Mouse (Mus musculus) liver, embryonic 11.5 days (tissue): ENCODE results near the gene Xrcc4. TPM values are rescaled to one million over a fixed set of nuclear protein-coding genes. Genes with fewer than 3 reads are reported as not detected.
A peak's percentile ranks its signal among the peaks of the same experiment; 100 is the strongest.

Experiments used
- ATAC-seq: fragments of 200-750 bp; cut with Nextera tagmentation; replicated peaks from 2 replicates; pipeline ENCODE4 v1.8.0; 2017; ENCODE audit warnings: moderate number of reproducible peaks, mild to moderate bottlenecking, moderate TSS enrichment, moderate library complexity; ENCODE audit not compliant: low FRiP score
- DNase-seq: peaks from one replicate; pipeline ENCODE4 v3.0.0-alpha.2; 2017; ENCODE audit warnings: low spot score
- H3K27ac ChIP-seq: fragments of 300-500 bp; sonication (generic); 2 replicates; pipeline ENCODE4 v1.5.1; 2014; ENCODE audit warnings: mild to moderate bottlenecking, low read depth, low read length, control low read depth
- H3K27me3 ChIP-seq: fragments of 300-500 bp; sonication (generic); replicated peaks from 2 replicates; pipeline ENCODE4 v1.6.1; 2014; ENCODE audit warnings: low read length, mixed read lengths; ENCODE audit not compliant: control insufficient read depth, insufficient read depth
- H3K36me3 ChIP-seq: fragments of 300-500 bp; sonication (generic); 2 replicates; pipeline ENCODE4 v1.6.1; 2014; ENCODE audit warnings: mild to moderate bottlenecking, low read length, moderate library complexity, mixed read lengths; ENCODE audit not compliant: control insufficient read depth, insufficient read depth
- H3K4me1 ChIP-seq: fragments of 300-500 bp; sonication (generic); replicated peaks from 2 replicates; pipeline ENCODE4 v1.6.1; 2014; ENCODE audit warnings: low read length, mixed read lengths; ENCODE audit not compliant: control insufficient read depth, insufficient read depth
- H3K4me2 ChIP-seq: fragments of 300-500 bp; sonication (generic); 2 replicates; pipeline ENCODE4 v1.6.1; 2014; ENCODE audit warnings: mild to moderate bottlenecking, control low read depth, moderate library complexity
- H3K4me3 ChIP-seq: fragments of 300-500 bp; sonication (generic); 2 replicates; pipeline ENCODE4 v1.5.1; 2014; ENCODE audit warnings: low read depth, low read length, control low read depth
- H3K9ac ChIP-seq: fragments of 300-500 bp; sonication (generic); 2 replicates; pipeline ENCODE4 v1.6.1; 2014; ENCODE audit warnings: low read depth, low read length, control low read depth
- H3K9me3 ChIP-seq: fragments of 300-500 bp; sonication (generic); 2 replicates; pipeline ENCODE4 v1.6.1; 2016; ENCODE audit warnings: low read length, inconsistent platforms, mixed read lengths; ENCODE audit not compliant: control insufficient read depth
- WGBS: fragments of 180-500 bp; shearing (Covaris S2); extraction: QIAGEN DNeasy Blood & Tissue Kit; methylation state at CpG from one replicate; pipeline ENCODE4 v1.1.7; 2014; 5-methylcytosine and 5-hydroxymethylcytosine counted together
- polyA plus RNA-seq: library from polyadenylated mRNA; unstranded; fragments of >200 nt; fragmentation: Nextera tagmentation; extraction: Ambion mirVana; gene quantifications from 2 replicates; pipeline ENCODE4 v1.2.1, GENCODE M21; 2014

Xrcc4 gene
- polyA plus RNA-seq, 1 experiment from 2014 or later: 12.6 TPM

GRCm38 (mm10) chr13:90009786-90010185 lies 79.6 kb downstream of the Xrcc4 start:
- no peaks in the 10 kb centered on the region for H3K9me3 ChIP-seq
- H3K9ac ChIP-seq: no peak overlapping the region
- no peak for DNase-seq
- no peak for ATAC-seq
- H3K4me2 ChIP-seq: no peak overlapping the region
- no peak overlapping the region for H3K4me3 ChIP-seq
- H3K4me1 ChIP-seq: peaks cover 4% of the 10 kb centered on the region; the same call in 1 of the 2 replicates
- H3K36me3 ChIP-seq: no peaks in the 10 kb centered on the region
- no peaks in the 10 kb centered on the region for H3K27me3 ChIP-seq
- no peak overlapping the region for H3K27ac ChIP-seq

GRCm38 (mm10) chr13:90005561-90005960 lies 83.8 kb downstream of the Xrcc4 start:
- 88% methylated on average over 1 of the region's 1 CpGs for WGBS
- H3K9ac ChIP-seq: no peak overlapping the region
- no peak overlapping the region for H3K27ac ChIP-seq
- no peaks in the 10 kb centered on the region for H3K9me3 ChIP-seq
- ATAC-seq: no peak
- H3K4me3 ChIP-seq: no peak overlapping the region
- DNase-seq: no peak
- H3K27me3 ChIP-seq: no peaks in the 10 kb centered on the region
- no peak overlapping the region for H3K4me2 ChIP-seq
- no peaks in the 10 kb centered on the region for H3K36me3 ChIP-seq
- no peaks in the 10 kb centered on the region; the same call in 1 of the 2 replicates for H3K4me1 ChIP-seq

DNA sequence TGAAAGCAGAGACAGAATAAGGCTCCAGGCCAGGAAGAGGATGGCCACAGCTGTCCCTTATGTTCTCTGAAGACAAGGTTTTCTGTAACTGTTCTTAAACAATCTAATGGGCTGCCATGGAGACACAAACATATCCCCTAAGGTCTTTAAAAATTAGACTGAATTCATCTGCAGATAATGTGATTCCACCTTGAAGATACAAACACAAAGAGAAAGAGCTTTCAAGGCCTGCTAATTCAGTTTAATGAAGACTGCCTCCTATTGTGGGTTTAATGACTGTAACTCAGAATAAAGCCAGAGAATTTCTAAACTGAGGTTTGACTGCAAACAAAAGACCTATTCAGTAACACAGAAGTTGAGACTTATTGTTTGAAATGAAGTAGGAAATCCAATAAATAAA lies 91.9 kb downstream of the Xrcc4 start:
- Histone ChIP-seq H3K36me3 (no peaks in the 10 kb centered on the region), H3K4me3 (no peak overlapping the region), H3K27ac (no peak overlapping the region), H3K27me3 (no peaks in the 10 kb centered on the region), H3K9ac (no peak overlapping the region), H3K4me1 (no peaks in the 10 kb centered on the region), H3K9me3 (no peaks in the 10 kb centered on the region), H3K4me2 (no peak overlapping the region)
- ATAC-seq (no peak), DNase-seq (no peak)

DNA sequence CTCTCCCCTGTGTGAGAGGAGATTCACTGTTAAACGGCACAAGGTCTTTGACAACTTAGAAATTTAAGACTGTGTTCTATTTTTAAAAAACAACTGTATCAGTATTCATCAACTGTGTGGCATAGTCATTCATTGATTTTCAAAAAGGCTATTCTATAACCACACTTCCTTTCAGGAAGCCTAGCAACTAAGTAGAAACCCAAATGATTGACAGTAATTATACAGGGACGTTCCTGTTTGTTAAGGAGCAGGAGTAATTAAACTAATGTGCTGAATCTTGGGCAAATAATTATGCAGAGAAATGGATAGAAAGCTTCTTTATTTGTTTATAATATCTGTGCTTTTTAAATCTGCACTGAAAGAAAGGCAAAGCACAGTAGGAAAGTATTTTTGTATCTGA lies 103.3 kb downstream of the Xrcc4 start:
- no peaks in the 10 kb centered on the region for H3K27me3 ChIP-seq
- DNase-seq: no peak

DNA sequence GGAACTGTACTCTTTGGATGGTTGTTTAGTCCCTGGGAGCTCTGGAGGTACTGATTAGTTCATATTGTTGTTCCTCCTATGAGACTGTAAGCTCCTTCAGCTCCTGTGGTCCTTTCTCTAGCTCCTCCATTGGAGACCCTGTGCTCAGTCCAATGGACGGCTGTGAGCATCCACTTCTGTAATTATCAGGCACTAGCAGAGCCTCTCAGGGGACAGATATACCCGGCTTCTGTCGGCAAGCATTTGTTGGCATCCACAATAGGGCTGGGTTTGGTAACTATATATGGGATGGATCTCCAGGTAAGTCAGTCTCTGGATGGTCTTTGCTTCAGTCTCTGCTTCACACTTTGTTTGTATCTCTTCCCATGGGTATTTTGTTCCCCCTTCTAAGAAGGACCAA lies 118.5 kb downstream of the Xrcc4 start:
- no peak overlapping the region for H3K4me2 ChIP-seq
- no peaks in the 10 kb centered on the region for H3K36me3 ChIP-seq
- no peaks in the 10 kb centered on the region for H3K9me3 ChIP-seq
- DNase-seq: no peak
- 74% methylated on average over 3 of the region's 3 CpGs for WGBS
- no peaks in the 10 kb centered on the region for H3K4me1 ChIP-seq
- no peak overlapping the region for H3K4me3 ChIP-seq
- H3K27ac ChIP-seq: no peak overlapping the region
- peak; percentile 64 for ATAC-seq
- no peak overlapping the region for H3K9ac ChIP-seq
- H3K27me3 ChIP-seq: no peaks in the 10 kb centered on the region

More for the DNA sequence above, 103.3 kb downstream of the Xrcc4 start:
- Histone ChIP-seq H3K9ac (no peak overlapping the region), H3K4me1 (no peaks in the 10 kb centered on the region), H3K36me3 (no peaks in the 10 kb centered on the region), H3K4me2 (no peak overlapping the region), H3K9me3 (no peaks in the 10 kb centered on the region), H3K27ac (no peak overlapping the region), H3K4me3 (no peak overlapping the region)
- ATAC-seq: no peak
- WGBS: 49% methylated on average over 2 of the region's 2 CpGs

DNA sequence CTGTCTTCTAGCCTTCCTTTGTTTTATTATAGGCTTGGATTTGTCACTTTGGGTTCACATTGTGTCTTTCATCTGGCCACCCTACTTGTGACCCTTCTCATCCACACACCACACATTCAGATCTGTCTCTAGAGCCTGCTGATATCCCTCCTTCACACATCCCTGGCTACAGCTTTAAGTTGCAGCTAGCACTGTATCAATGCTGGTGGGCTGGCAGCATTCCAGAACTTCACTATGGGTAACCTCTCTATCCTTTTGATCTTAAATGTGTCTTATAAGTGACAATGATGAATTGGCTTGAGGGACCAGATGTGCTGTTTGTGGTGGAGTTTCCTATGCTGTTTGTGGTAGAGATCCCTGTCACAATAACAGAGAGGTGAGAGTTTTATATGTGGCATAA lies 120.7 kb downstream of the Xrcc4 start:
- H3K4me3 ChIP-seq: no peak overlapping the region
- no peaks in the 10 kb centered on the region for H3K4me1 ChIP-seq
- H3K9me3 ChIP-seq: no peaks in the 10 kb centered on the region
- no peaks in the 10 kb centered on the region for H3K36me3 ChIP-seq
- H3K27ac ChIP-seq: no peak overlapping the region
- no peak overlapping the region for H3K9ac ChIP-seq
- H3K4me2 ChIP-seq: no peak overlapping the region
- ATAC-seq: no peak
- no peak for DNase-seq
- no peaks in the 10 kb centered on the region for H3K27me3 ChIP-seq

GRCm38 (mm10) chr13:89944354-89944753 lies 145.1 kb downstream of the Xrcc4 start:
- ATAC-seq: no peak
- Histone ChIP-seq H3K9ac (no peak overlapping the region), H3K27me3 (no peaks in the 10 kb centered on the region), H3K4me3 (no peak overlapping the region), H3K4me1 (no peaks in the 10 kb centered on the region), H3K9me3 (no peaks in the 10 kb centered on the region), H3K36me3 (no peaks in the 10 kb centered on the region), H3K4me2 (no peak overlapping the region), H3K27ac (no peak overlapping the region)
- DNase-seq: no peak
- WGBS: 68% methylated on average over 2 of the region's 2 CpGs

DNA sequence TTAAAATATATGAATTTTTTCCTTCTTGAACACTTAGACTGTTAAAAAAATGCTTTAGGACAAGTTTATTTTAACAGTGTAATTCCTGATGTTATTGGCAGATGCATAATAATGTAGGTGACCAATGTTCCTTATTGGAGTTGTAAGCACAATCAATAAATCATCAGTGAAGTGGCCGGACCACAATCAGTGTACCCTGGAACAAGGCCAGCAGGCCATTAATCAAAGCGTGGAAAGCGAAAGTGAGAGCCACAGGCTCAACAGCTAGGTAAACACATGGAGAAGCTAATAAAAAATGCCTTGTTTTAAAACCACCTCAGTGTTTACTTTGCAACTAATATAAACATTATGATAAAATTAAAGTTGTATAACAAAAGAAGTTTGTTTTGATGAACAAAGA lies 159.9 kb downstream of the Xrcc4 start:
- H3K4me2 ChIP-seq: no peak overlapping the region
- no peak for DNase-seq
- no peak for ATAC-seq
- no peak overlapping the region for H3K27ac ChIP-seq
- H3K27me3 ChIP-seq: no peaks in the 10 kb centered on the region
- no peaks in the 10 kb centered on the region for H3K36me3 ChIP-seq
- H3K9me3 ChIP-seq: no peaks in the 10 kb centered on the region
- H3K4me3 ChIP-seq: no peak overlapping the region
- WGBS: 41% methylated on average over 3 of the region's 3 CpGs
- H3K9ac ChIP-seq: no peak overlapping the region
- no peaks in the 10 kb centered on the region for H3K4me1 ChIP-seq

DNA sequence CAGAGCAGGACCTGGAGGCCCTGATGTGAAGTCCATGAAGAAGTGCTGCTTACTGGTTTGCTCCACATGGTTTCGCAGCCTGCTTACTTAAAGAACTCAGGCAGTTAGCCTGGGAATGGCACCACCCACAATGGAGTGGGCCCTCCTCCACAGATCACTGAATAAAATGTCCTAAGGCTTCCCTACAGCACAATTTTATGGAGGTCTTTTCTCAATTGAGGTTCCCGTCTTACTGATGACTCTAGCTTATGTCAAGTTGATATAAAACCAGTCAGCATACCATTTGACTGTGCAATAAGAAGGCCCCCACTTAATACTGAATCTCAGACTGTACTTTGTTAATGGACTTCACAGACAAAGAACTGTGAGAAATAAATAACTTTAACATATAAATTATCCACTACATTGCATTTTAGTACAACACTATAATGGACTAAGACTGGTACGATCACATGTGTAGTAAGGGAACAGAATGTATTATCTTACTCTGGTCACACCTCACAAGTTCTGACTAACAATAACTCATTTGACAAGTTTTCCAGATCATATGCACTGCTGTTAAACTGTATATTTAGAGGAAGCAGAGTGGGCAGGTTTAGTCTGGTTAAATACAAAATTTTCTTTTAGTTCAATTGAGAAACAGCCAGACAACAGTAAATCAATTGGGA lies 170.5 kb downstream of the Xrcc4 start:
- no peak for DNase-seq
- no peaks in the 10 kb centered on the region for H3K36me3 ChIP-seq

More for the DNA sequence above, 170.5 kb downstream of the Xrcc4 start:
- Histone ChIP-seq H3K9me3 (no peaks in the 10 kb centered on the region), H3K27ac (no peak overlapping the region), H3K4me1 (no peaks in the 10 kb centered on the region), H3K4me2 (no peak overlapping the region), H3K4me3 (no peak overlapping the region), H3K27me3 (no peaks in the 10 kb centered on the region), H3K9ac (no peak overlapping the region)
- ATAC-seq: no peak
- 91% methylated on average over 3 of the region's 3 CpGs for WGBS
